Mouse (Mus musculus): Measurements from ENCODE around the gene As3mt. TPM values are rescaled to one million over a fixed set of nuclear protein-coding genes. Genes with fewer than 3 reads are reported as not detected.

As3mt gene
- polyA plus RNA-seq, 1 experiment = 4.1 TPM

GRCm38 (mm10) chr19:46760375-46761160 is 53.3 kb downstream of the As3mt start:
- Histone ChIP-seq H3K79me2 (ENCODE audit: control insufficient read depth, insufficient read depth) (no peaks in the 10 kb centered on the region), H3ac (ENCODE audit: control insufficient read depth, insufficient read length) (peak overlapping the region; percentile 64), H3K36me3 (ENCODE audit: control insufficient read depth, insufficient read depth) (no peaks in the 10 kb centered on the region), H3K27me3 (ENCODE audit: control insufficient read depth, insufficient read depth, insufficient read length) (no peaks in the 10 kb centered on the region), H3K4me2 (ENCODE audit: low read depth) (peak overlapping the region; percentile 100), H3K4me3 (peak overlapping the region; percentile 51)
- TF ChIP-seq MYOD1 (IDR thresholded peaks at IDR 0.05; ENCODE audit: control insufficient read depth in 1 of 3, insufficient read length in 2 of 3, low read depth in 2 of 3) = peak in 2 of 3 experiments; percentile 16 to 33
- no peak for TF ChIP-seq TCF12 (IDR thresholded peaks at IDR 0.05; ENCODE audit: insufficient read depth, poor library complexity, severe bottlenecking)
- TF ChIP-seq E2F4 (IDR thresholded peaks at IDR 0.05; ENCODE audit: insufficient read depth) = no peak
- TF ChIP-seq USF1 (IDR thresholded peaks at IDR 0.05; ENCODE audit: low read depth) = no peak
- peak in 1 of 3 experiments; percentile 28 for TF ChIP-seq MYOG (IDR thresholded peaks at IDR 0.05; ENCODE audit: control insufficient read depth in 1 of 3, insufficient read depth in 1 of 3, insufficient read length in 2 of 3, low read depth in 2 of 3)
- peak; percentile 34 for TF ChIP-seq SRF (IDR thresholded peaks at IDR 0.05; ENCODE audit: control insufficient read depth, insufficient read length, low read depth)

GRCm38 (mm10) chr19:46761247-46761946 is 54.1 kb downstream of the As3mt start, which contains the start of gene Cnnm2:
Cnnm2 (plus strand) TSS chr19:46761596.
- peak within 1 kb of the TSS; percentile 64 for H3ac ChIP-seq (ENCODE audit: control insufficient read depth, insufficient read length)
- H3K36me3 ChIP-seq (ENCODE audit: control insufficient read depth, insufficient read depth) = no peaks in the 10 kb centered on the region
- TF ChIP-seq USF1 (IDR thresholded peaks at IDR 0.05; ENCODE audit: low read depth) (peak; percentile 73), MAX (IDR thresholded peaks at IDR 0.05; ENCODE audit: low read depth) (peak; percentile 6), CEBPB (IDR thresholded peaks at IDR 0.05; ENCODE audit: insufficient read depth, poor library complexity, severe bottlenecking) (no peak), TCF12 (IDR thresholded peaks at IDR 0.05; ENCODE audit: insufficient read depth, poor library complexity, severe bottlenecking) (no peak), MYOD1 (IDR thresholded peaks at IDR 0.05; ENCODE audit: control insufficient read depth in 1 of 3, insufficient read length in 2 of 3, low read depth in 2 of 3) (peak in 1 of 3 experiments; percentile 16), POLR2AphosphoS2 (IDR thresholded peaks at IDR 0.05; ENCODE audit: insufficient read length, low read depth) (no peak), POLR2A (IDR thresholded peaks at IDR 0.05; ENCODE audit: insufficient read length, low read depth) (peak; percentile 72), REST (IDR thresholded peaks at IDR 0.05; ENCODE audit: insufficient read depth, insufficient read length) (no peak), E2F4 (IDR thresholded peaks at IDR 0.05; ENCODE audit: insufficient read depth) (no peak), SRF (IDR thresholded peaks at IDR 0.05; ENCODE audit: control insufficient read depth, insufficient read length, low read depth) (peak; percentile 50), TCF3 (IDR thresholded peaks at IDR 0.05; ENCODE audit: insufficient read length, low read depth) (no peak), MYOG (IDR thresholded peaks at IDR 0.05; ENCODE audit: control insufficient read depth in 1 of 3, insufficient read depth in 1 of 3, insufficient read length in 2 of 3, low read depth in 2 of 3) (peak in 2 of 3 experiments; percentile 1 to 7)
- peak within 1 kb of the TSS; percentile 51 for H3K4me3 ChIP-seq
- no peaks in the 10 kb centered on the region for H3K79me2 ChIP-seq (ENCODE audit: control insufficient read depth, insufficient read depth)
- H3K27me3 ChIP-seq (ENCODE audit: control insufficient read depth, insufficient read depth, insufficient read length) = no peaks in the 10 kb centered on the region
- H3K4me2 ChIP-seq (ENCODE audit: low read depth) = peak within 1 kb of the TSS; percentile 100

- TF ChIP-seq CEBPB (IDR thresholded peaks at IDR 0.05; ENCODE audit: insufficient read depth, poor library complexity, severe bottlenecking) (no peak), POLR2AphosphoS2 (IDR thresholded peaks at IDR 0.05; ENCODE audit: insufficient read length, low read depth) (no peak), MYOG (IDR thresholded peaks at IDR 0.05; ENCODE audit: control insufficient read depth in 1 of 3, insufficient read depth in 1 of 3, insufficient read length in 2 of 3, low read depth in 2 of 3) (no peak), E2F4 (IDR thresholded peaks at IDR 0.05; ENCODE audit: insufficient read depth) (no peak), SRF (IDR thresholded peaks at IDR 0.05; ENCODE audit: control insufficient read depth, insufficient read length, low read depth) (no peak), TCF12 (IDR thresholded peaks at IDR 0.05; ENCODE audit: insufficient read depth, poor library complexity, severe bottlenecking) (no peak), MAX (IDR thresholded peaks at IDR 0.05; ENCODE audit: low read depth) (no peak), USF1 (IDR thresholded peaks at IDR 0.05; ENCODE audit: low read depth) (no peak), TCF3 (IDR thresholded peaks at IDR 0.05; ENCODE audit: insufficient read length, low read depth) (no peak), REST (IDR thresholded peaks at IDR 0.05; ENCODE audit: insufficient read depth, insufficient read length) (no peak), MYOD1 (IDR thresholded peaks at IDR 0.05; ENCODE audit: control insufficient read depth in 1 of 3, insufficient read length in 2 of 3, low read depth in 2 of 3) (no peak), POLR2A (IDR thresholded peaks at IDR 0.05; ENCODE audit: insufficient read length, low read depth) (no peak)
- peak overlapping the region; percentile 79 for H3K4me2 ChIP-seq (ENCODE audit: low read depth)
- peak overlapping the region; percentile 51 for H3K4me3 ChIP-seq
- no peaks in the 10 kb centered on the region for H3K79me2 ChIP-seq (ENCODE audit: control insufficient read depth, insufficient read depth)
- peak overlapping the region; percentile 64 for H3ac ChIP-seq (ENCODE audit: control insufficient read depth, insufficient read length)
- no peaks in the 10 kb centered on the region for H3K36me3 ChIP-seq (ENCODE audit: control insufficient read depth, insufficient read depth)
- H3K27me3 ChIP-seq (ENCODE audit: control insufficient read depth, insufficient read depth, insufficient read length) = no peaks in the 10 kb centered on the region
Observed at GRCm38 (mm10) chr19:46761971-46762290, 54.7 kb downstream of the As3mt start.

GRCm38 (mm10) chr19:46762291-46762991 is 55.2 kb downstream of the As3mt start:
- Histone ChIP-seq H3K4me2 (ENCODE audit: low read depth) (peak overlapping the region; percentile 79), H3ac (ENCODE audit: control insufficient read depth, insufficient read length) (peak overlapping the region; percentile 64), H3K79me2 (ENCODE audit: control insufficient read depth, insufficient read depth) (no peaks in the 10 kb centered on the region), H3K36me3 (ENCODE audit: control insufficient read depth, insufficient read depth) (no peaks in the 10 kb centered on the region), H3K4me3 (peak overlapping the region; percentile 51), H3K27me3 (ENCODE audit: control insufficient read depth, insufficient read depth, insufficient read length) (no peaks in the 10 kb centered on the region)
- TF ChIP-seq MYOG (IDR thresholded peaks at IDR 0.05; ENCODE audit: control insufficient read depth in 1 of 3, insufficient read depth in 1 of 3, insufficient read length in 2 of 3, low read depth in 2 of 3) (no peak), POLR2A (IDR thresholded peaks at IDR 0.05; ENCODE audit: insufficient read length, low read depth) (no peak), TCF3 (IDR thresholded peaks at IDR 0.05; ENCODE audit: insufficient read length, low read depth) (no peak), POLR2AphosphoS2 (IDR thresholded peaks at IDR 0.05; ENCODE audit: insufficient read length, low read depth) (no peak)

Measured in myocyte (in vitro differentiated cells).